Mouse (Mus musculus) neural tube, embryonic 10.5 days (tissue): ENCODE measurements around the gene Irgc1.
"Not testable (repeated sequence)": the region's sequence is repeated elsewhere in the genome, so short reads cannot be mapped to it uniquely, and the experiment has no call there.

Experiments used
- DNase-seq: peaks from one replicate; pipeline ENCODE4 v3.0.0-alpha.2; 2017; ENCODE audit warnings: low spot score; ENCODE audit errors: extremely low spot score

The Irgc1 gene

GRCm38 (mm10) chr7:24451855-24452311, at the start of gene Irgc1:
Irgc1 (minus strand) TSS chr7:24452297.
- DNase-seq: no peak

DNA sequence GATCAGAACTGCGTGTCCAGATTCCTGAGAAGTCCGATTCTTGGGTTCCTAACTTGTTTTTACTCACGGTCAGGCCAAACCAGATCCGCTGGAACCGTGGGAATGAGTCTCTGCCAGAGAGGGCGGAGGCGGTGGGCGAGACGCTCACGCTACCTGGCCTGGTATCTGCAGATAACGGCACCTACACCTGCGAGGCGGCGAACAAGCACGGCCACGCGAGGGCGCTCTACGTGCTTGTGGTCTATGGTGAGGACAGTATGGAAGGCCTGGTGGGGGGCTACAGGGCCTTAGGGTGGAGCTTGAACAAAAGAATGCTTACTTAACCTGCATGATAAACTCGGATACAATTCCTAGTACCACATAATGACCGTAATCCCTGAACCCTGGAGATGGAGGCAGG, 49.4 kb upstream of the Irgc1 start:
- DNase-seq: no peak

DNA sequence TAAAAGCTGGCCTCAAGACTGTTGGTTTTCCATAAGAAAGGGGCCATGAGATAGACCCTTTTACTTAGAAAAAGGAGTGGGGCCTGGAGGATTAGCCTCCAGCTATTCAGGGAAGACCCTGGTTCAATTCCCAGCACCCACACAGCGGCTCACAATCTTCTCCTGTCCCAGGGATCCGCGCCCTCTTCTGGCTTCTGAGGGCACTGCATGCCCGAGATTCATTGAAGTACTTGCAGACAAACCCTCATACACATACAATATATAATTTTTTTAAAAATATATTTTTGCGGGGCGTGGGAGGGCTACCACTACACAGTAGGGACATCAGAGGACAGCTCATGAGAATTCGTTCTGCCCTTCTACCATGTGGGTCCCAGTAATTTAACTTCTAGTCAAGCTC, 48.8 kb upstream of the Irgc1 start:
- DNase-seq: peak; percentile 43

DNA sequence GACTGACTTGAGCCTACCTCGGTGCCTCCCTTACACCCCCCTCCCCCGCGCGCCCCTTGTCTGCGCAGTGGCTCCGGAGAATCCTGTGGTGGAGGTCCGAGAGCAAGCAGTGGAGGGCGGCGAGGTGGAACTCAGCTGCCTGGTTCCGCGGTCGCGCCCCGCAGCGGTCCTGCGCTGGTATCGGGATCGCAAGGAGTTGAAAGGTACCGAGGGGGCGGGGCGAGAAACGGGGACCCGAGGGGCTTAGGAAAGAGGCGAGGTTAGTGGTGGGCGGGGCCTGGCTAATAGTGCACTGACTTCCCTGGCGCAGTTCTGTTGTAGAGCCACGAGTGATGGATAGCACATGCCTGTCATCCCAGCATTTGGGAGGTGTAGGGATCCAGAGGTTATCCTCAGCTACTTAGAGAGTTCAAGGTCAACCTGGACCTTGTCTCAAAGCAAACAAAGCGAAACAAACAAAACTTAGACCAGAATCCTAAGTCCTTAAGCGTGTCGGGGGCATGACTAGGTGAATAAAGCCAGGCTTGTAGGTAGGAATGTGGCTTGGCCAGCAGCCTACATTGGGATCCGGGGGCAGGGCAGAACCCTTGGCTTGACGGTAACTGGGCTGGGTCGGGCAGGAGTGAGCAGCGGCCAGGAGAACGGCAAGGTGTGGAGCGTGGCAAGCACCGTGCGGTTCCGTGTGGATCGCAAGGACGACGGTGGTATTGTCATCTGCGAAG, 47.9 kb upstream of the Irgc1 start:
- peak; percentile 49 for DNase-seq

DNA sequence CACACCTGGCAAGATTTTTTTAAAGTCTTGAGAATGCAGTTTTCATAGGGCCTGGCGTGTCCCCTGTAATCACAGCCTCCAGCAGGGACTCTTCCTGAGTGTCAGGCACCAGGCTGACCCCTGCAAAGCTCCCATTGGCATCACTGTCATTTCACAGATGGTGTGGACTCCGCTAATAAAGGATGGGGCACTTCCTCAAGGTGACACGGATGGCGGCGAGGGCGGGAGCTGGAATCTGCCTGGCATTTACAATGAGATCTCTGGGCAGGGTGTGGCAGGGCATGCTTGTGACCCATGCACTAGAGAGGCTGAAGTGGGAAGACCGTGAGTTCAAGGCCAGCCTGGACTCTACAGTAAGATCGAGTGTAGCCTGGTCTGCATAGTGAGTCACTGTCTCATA, 36.2 kb upstream of the Irgc1 start:
- DNase-seq: no peak

- no peak for DNase-seq
Observed at GRCm38 (mm10) chr7:24487403-24487802, 35.3 kb upstream of the Irgc1 start.

- DNase-seq: peak; percentile 22
Observed at GRCm38 (mm10) chr7:24486654-24487130, 34.6 kb upstream of the Irgc1 start.

DNA sequence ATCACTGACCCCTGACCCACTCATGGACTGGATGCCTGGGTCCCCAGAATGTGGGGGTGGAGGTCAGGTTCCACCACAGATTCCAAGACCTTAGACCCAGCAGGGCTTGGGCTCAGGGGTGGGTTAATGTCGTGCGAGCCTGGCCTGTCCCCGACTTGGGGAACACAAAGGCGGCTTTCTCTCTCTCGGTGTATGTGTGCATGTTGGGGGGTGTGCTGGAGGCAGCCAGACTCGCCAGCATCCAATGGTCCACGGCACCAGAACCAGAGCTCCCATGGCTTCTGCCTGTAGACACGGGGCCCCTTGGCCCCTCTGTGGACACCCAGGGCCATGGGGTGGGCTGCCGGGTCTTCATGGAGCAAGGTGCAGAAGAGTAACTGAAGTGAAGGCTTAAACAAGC, 33.4 kb upstream of the Irgc1 start:
- no peak for DNase-seq

- DNase-seq: not testable (repeated sequence)
Observed at GRCm38 (mm10) chr7:24483291-24483690, 31.2 kb upstream of the Irgc1 start.

DNA sequence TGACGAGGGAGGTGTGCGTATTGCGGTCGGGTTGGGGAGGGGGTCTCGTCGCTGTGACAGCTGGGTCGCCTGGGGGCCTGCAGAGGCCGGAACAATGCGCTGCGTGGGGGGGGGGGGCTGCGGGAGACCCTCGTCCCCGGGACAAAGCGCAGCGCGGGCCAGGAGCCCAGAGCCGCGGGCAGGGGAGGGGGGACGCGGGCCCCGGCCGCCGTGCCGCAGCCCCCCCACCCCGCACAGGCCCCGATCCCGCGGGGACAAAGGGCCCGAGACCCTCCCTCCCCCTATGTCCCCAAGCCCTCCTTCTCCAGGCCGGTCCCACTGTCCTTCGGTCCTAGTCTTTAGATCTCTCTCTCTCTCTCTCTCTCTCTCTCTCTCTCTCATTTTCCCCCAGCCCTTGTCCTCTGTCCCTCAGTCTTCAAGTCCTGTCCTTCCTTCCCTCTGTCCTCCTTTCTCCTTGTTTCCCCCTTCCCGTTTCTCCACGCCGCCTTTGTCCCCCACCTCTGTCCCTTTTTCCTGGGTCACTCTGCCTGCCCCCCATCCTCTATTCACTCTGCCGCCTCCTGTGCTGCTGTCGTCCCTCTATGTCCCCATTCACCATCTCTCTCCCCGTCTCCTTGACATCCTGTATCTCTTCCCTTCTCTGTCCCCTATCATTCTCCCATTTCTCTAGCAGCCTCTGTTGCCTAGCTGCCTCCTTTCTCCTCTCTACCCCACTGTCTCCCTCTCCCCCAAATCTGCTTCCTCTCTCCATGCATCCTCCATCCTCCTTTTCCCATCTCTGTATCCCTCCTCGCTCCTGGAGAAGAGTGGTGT, 30.3 kb upstream of the Irgc1 start:
- peak; percentile 37 for DNase-seq

DNA sequence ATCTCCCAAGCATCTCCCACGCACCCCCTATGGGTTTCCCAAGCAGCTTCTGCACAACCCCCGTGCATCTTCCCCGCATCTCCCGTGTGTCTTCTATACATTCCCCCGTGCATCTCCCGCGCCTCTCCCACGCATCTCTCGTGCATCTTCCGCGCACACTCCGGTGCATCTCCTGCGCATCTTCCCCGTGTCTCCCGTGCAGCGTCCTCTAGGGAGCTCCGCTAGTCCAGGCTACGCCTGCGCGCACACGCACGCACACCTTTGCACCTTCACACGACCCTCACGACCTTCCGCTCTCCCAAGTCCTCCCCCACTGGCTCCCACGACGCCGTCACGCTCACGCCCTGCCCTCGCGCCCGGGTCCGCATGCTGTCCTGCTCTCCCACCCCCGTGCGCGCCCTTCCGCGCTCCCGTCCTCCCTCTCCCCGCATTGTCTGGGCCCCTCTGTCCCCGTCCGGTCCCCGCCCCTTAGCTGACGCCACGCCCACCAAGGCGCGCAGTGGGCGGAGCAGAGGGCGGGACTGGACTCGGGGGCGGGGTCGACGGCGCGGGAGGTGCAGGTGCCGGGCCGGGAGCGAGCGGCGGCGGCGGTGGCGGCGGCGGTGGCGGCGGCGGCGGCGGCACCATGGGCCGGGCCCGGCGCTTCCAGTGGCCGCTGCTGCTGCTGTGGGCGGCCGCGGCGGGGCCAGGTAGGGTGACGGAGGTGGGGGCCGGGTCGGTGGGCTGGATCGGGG, 29.5 kb upstream of the Irgc1 start, which contains the start of gene Cadm4:
TSS of gene Cadm4 (plus strand) at position 550 of the 734 bp plus-strand sequence.
- DNase-seq: peak; percentile 95

- no peak for DNase-seq
Observed at GRCm38 (mm10) chr7:24480986-24481473, 28.9 kb upstream of the Irgc1 start.

DNA sequence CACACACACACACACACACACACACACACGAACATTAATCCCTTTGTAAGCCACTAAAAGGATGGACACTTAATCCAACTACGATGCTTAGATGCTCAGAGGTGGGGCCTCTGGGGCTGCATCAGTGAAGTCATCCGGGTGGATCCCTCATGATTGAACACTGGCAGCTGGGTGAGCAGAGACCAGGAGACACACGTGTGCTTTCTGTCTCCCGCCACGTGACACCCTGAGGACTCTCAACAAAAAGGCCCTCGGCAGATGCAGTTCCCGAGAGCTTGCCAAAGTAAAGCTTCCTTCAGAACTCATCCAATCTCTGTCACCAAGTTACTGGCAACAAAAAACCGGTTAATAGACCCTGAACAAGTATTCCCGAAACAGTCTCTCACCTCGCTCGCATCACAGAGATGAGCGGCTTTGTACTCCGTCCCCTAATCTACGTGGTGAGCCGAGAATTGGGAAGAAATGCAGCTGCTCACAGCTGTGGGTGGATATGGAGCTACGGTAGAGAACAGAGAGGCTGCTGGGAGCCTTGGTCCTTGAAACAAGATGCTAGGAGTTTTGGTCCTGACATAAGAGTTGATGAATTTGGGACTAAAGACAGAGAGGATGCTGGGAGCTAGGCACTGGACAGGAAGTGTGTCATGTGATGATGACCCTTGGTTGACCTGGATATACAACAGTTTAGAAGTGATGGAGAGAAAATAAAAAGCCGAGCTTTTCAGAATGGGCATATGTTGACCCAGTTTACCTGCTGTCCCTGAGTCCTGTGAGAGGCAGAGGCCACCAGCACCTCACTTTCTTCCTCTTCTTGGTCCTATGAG, 28.2 kb upstream of the Irgc1 start:
- DNase-seq: no peak

- DNase-seq: no peak
Observed at GRCm38 (mm10) chr7:24479685-24480084, 27.6 kb upstream of the Irgc1 start.

DNA sequence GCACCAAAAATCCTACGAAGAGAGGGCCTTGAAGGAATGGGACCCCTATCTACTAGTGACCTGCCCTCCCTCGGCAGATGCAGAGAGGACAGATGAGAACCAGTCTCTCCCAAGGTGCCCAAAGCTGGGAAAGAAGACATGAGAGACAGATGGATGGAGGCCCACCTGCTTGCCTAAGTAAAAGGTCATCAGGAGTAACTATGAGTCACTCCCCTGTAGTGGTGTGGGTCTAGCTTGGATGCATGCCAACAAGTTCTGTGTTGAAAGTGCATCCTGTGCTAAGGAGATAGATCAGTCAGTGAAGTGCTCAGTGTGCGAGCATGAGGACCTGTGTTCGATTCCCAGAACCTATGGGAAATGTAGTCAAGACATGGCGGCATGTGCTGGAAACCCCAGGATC, 26.8 kb upstream of the Irgc1 start:
- DNase-seq: no peak

DNA sequence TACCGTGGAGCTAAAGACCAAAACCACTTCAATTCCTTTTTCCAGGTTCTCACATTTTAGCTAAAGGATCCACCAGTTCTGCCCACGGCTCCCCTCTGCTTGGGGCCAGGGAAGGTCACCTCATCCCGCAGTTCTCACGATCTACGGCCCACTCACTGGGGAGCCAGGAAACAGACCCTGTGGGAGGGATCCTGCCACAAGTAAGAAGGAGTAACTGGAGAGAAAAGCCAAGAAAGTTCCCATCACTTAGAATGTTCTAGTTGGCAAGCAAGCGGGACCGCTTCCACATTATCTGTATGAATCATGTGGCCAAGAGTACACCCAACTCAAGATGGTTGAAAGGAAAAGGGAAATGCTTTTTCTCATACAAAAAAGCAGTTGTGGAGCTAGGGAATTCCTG, 24.8 kb upstream of the Irgc1 start:
- DNase-seq: no peak

GRCm38 (mm10) chr7:24476338-24476737, 24.2 kb upstream of the Irgc1 start:
- DNase-seq: no peak

- no peak for DNase-seq
Observed at GRCm38 (mm10) chr7:24474811-24475506, 22.9 kb upstream of the Irgc1 start.

GRCm38 (mm10) chr7:24473913-24474529, 21.9 kb upstream of the Irgc1 start:
- DNase-seq: peak; percentile 73

DNA sequence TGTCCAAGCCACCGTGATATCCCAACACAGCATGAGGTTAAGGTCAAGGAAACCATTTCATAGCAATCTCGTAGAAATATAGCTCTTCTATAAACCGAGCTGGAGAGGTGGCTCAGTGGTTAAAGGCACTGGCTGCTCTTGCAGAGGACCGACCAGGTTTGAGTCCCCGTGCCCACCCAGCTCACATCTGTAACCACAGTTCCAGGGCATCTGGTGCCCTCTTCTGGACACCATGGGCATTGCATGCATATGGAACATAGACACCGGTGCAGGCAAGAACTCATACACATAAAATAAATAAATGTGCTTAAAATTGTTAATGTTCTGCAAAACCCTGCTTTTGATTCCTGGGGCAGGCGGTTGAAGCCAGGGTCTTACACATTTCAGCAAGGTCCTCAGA, 20.8 kb upstream of the Irgc1 start:
- peak; percentile 49 for DNase-seq
